Mouse (Mus musculus): ENCODE measurements around the gene Ppp2r2c. TPM values are rescaled to one million over a fixed set of nuclear protein-coding genes. Genes with fewer than 3 reads are reported as not detected.

Ppp2r2c gene
- total and polyA plus RNA-seq, 3 experiments: 4.0 to 6.9 (median 5.1) TPM

DNA sequence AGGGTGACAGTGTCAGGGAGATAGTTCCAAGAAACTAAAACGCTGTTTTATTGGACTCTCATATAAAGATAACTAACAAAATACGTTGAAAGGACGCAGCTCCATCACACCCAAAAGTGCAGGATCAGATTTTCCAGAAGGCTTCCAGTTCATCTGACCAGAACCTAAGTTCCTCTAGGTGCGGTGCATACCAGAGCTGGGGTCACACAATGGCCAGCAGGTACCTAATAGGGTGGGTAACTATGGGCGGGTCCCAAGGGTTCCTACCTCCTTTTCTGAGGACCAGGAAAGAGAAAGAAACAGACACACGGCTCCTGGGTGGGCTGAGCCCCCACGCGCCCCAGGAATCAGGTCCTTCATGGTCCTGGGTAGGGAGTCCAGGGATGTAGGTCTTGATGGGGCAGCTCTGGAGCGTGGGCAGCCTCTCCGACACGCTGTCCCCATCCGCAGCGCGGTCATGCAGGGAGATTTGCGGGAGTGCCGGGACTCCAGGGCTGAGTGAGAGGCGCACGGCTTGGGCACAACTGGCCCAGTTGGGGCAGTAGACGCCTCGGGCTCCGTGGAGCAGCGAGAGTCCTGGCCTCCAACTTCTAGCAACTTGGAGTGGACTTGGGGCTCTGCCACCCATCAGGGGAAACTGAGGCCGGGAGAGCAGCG, 119.9 kb downstream of the Ppp2r2c start:
- DNase-seq: no peak

DNA sequence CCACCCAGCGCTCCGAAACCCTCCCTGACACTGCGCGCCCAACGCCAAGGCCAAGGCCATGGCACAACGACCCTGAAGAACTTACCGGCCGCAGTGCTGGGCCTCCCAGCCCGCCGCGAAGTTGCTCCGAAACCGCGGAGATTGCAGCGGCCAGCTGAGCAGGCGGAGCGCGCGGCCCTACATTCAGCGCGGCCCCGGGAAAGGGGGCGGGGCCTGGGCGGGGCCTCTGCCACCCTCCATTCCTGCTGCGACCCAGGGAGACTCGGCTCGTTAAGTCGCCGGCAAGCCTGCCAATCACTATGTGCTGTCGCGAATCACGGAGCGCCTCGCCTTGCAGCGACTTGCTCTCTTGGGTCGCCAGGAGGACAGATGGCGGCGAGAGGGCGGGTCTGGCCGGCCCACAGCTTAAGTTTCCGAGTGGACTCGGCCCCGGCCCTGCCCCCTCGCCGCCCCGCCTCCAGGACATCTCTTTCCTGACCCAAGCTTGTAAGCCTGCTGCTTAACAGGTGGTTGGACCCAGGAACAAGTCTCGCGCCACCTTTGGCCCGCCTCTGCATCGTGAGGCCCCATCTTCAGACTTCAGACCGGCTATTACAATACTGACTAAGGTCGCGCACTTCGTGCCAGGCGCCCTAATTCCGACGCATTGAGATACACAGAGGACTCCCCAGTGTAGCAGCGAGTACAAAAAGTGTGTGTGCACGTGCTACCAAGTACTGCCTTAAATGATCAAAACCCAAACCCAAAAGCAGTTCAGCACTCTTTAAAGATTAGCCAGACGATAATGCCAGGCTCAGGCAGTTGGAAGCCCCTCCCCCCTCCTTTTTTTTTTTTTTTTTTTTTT, 120.7 kb downstream of the Ppp2r2c start, which contains the start of gene Wfs1:
TSS of gene Wfs1 (minus strand) at position 425 of the 844 bp plus-strand sequence.
- DNase-seq: peak; percentile 99

DNA sequence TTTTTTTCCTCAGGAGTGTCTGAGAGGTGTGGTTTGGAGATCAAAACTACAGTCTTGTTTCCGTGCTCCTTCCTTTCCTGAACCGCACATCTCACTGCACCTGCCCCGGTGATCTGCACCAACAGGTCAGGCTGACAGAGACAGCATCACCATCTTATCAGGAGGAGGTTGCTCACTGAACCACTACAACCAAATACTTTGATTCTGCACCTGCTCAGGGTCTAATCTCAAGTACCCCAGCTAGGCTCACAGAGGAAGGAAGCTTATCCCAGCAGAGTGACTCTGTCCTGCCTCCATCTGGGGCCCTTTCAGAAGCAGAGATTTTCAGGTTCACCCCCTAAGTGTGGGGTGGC, 121.3 kb downstream of the Ppp2r2c start:
- no peak for DNase-seq

DNA sequence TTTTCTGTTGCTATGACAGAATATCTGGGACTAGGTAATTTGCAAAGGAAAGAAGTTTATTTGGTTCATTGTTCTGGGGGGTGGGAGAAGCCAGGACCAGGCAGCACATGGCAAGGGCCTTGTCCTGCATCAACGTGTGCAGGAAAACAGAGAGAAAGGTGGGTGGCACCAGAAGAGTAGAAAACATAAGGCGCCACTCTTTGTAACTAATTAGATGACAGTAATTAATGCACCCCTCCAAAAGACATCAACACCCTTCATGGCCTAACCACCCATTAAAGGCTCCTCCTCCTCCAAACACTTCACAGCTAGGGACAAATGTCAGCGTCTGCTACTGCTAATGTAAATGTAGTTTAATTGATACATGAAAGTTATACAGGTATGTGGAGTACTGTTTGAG, 121.9 kb downstream of the Ppp2r2c start:
- no peak for DNase-seq

DNA sequence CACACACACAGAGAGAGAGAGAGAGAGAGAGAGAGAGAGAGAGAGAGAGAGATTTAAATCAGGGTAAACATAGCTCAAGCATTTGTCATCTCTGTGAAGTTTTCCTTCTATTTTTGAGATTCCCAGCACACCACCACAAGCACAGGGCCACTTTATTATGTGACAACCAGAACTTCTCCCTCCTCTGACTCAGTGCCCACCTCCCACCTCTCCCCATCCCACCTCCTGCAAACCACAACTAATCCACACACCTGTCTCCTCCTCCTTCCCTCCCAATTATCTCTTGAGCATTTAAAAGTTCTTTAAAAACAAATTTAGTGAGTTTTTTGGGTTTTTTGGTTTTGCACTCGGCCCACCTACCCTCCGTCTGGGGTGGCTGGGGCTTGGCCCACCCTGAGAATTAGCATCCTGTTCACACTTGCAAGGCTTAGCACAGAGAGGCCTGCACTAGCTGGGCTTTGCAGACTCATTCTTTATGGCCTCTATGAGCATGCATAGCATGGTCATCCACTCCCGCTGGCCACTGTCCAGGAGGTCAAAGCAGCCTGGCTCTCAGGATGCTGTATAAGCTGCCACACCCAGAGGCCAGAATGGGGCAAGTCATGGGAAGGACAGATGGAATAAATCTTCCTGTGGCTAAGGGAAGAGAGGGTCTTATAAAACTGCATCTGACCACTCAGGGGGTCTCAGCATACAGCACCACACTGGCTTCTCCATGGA, 122.5 kb downstream of the Ppp2r2c start:
- DNase-seq: no peak

DNA sequence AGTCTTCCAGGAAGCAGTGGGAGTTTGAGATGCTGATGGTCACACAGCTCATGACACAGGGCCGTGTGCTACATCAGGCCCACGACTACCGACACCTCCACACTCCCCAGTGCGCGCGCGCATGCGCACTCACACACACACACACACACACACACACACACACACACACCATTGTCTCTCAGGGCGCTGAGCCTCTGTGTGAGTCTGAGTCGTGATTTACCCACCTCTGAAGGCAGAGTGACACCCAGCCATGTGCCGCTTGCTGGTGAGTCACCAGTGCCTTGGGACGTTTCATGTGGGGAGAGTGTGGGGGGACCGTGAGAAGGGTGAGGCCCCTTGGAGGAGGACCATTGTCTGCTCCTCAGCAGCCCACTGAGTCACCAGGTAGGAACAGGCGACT, 128.1 kb downstream of the Ppp2r2c start:
- DNase-seq: no peak

DNA sequence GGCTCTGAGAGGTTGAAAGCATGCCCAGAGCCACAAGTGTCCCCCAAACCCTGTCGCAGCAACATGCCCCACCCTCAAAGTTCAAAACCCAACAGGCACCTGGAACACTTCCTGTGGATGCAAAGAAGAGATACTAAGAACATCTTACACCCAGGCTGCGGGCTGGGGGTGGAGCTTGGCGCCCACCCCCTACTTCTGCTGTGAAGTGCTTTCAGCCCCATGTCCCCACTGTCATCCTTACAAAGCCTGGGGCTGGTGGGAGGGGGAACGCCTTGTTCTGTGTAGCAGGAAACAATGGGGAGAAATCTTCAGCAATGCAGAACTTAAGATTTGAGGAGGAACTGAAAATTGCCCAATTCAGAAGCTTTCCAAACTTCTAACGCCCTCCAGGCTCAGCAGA, 129.7 kb downstream of the Ppp2r2c start:
- no peak for DNase-seq

DNA sequence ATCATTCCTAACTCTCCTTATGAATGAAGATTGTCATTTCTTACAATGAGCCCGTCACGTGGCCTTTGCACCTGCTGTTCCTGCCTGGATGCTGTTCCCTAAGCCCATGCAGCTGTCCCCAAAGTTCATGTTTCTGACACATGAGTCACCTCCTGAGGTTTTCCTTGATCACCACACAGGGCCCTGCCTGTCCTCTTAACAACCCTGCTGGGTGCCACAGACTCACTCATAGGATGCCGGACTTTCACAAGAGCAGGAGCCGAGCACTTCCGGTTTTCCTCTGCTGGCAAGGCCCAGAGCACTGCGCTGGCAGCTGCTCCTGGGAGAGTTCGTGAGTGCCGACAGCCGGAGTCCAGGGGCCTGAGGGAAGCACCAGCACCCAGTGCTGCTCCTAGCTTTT, 132.7 kb downstream of the Ppp2r2c start:
- DNase-seq: no peak

DNA sequence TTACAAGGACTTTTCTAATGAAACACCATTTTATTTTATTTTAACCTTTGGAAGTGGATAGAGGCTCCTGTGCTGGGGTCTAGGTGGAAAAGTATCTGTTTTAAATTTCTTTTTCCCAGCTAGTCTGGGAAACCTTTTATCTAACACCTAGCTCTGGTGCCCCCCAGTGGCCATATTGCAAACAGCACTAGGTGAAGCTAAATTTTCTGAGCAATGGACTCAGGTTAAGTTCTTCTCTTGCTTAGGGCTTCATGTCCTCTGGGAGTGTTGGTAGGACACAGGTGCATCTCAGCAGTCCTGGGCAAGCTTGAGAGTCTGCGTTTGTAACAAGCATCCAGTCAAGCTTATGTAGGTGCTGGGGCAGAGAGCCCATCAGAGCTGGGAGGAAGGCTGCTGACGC, 133.7 kb downstream of the Ppp2r2c start:
- DNase-seq: peak; percentile 63

Other genes starting within 250 kb of the Ppp2r2c start
- 10 to 100 TPM; 64.4 to 83.5 TPM for gene D5Ertd579e, start 172.5 kb upstream of the Ppp2r2c start, total RNA-seq (2021)
- 13.7 and 13.9 TPM in 2 replicates for gene D5Ertd579e, start 172.5 kb upstream of the Ppp2r2c start, polyA plus RNA-seq (2012; rRNA removed)
- gene Bloc1s4, start 119.9 kb upstream of the Ppp2r2c start, total RNA-seq (2021): 10 to 100 TPM; 21.9 to 27.5 TPM
- gene Bloc1s4, start 119.9 kb upstream of the Ppp2r2c start, polyA plus RNA-seq (2012; rRNA removed): 64.9 and 70.9 TPM in 2 replicates
- 100 to 1,000 TPM; 435 to 767 TPM for gene Mrfap1, start 71.7 kb upstream of the Ppp2r2c start, total RNA-seq (2021)
- gene Mrfap1, start 71.7 kb upstream of the Ppp2r2c start, polyA plus RNA-seq (2012; rRNA removed): 215 and 251 TPM in 2 replicates
- 10 to 100 TPM; 54.6 to 59.1 TPM for gene Man2b2, start 37.9 kb upstream of the Ppp2r2c start, total RNA-seq (2021)
- 143 TPM in 2 replicates for gene Man2b2, start 37.9 kb upstream of the Ppp2r2c start, polyA plus RNA-seq (2012; rRNA removed)
- gene Wfs1, start 120.7 kb downstream of the Ppp2r2c start, total RNA-seq (2021): 100 to 1,000 TPM in 1 of 2 experiments, 10 to 100 TPM in 1; 32.6 to 122 TPM
- gene Wfs1, start 120.7 kb downstream of the Ppp2r2c start, polyA plus RNA-seq (2012; rRNA removed): 39.2 and 91.2 TPM in 2 replicates
- gene Gm1043, start 216.9 kb downstream of the Ppp2r2c start, total RNA-seq (2021): under 1 TPM; 0.23 to 0.52 TPM
- 0.03 and 0.68 TPM in 2 replicates for gene Gm1043, start 216.9 kb downstream of the Ppp2r2c start, polyA plus RNA-seq (2012; rRNA removed)

All from adrenal gland, adult 2 months (tissue).